Mouse (Mus musculus): ENCODE results near the gene Olfr1373. TPM values are rescaled to one million over a fixed set of nuclear protein-coding genes. Genes with fewer than 3 reads are reported as not detected.
A peak's percentile ranks its signal among the peaks of the same experiment; 100 is the strongest.

Gene Olfr1373
- polyA plus RNA-seq, 1 experiment = not detected

- peaks cover 17% of the 10 kb centered on the region for H3K4me1 ChIP-seq (ENCODE audit: control insufficient read depth, insufficient read depth, insufficient read length, low read length)
- no peaks in the 10 kb centered on the region for H3K36me3 ChIP-seq (ENCODE audit: control insufficient read depth, insufficient read depth, low read length)
- peak overlapping the region; percentile 94 for H3K27ac ChIP-seq (ENCODE audit: insufficient read depth, low read depth, low read length)
- TF ChIP-seq POLR2A (IDR thresholded peaks at IDR 0.05; ENCODE audit: low read depth, low read length) = no peak
- TF ChIP-seq CTCF (IDR thresholded peaks at IDR 0.05; ENCODE audit: extremely low read depth, insufficient read length, insufficient replicate concordance, low read depth, low read length) = no peak
- H3K4me3 ChIP-seq (ENCODE audit: low read depth, low read length) = no peak overlapping the region
- no peaks in the 10 kb centered on the region for H3K27me3 ChIP-seq (ENCODE audit: control insufficient read depth, insufficient read depth, low read length)
- WGBS = 57% methylated on average over 2 of the region's 2 CpGs
Observed at GRCm38 (mm10) chr11:52097596-52097995, 47.7 kb downstream of the Olfr1373 start.

DNA sequence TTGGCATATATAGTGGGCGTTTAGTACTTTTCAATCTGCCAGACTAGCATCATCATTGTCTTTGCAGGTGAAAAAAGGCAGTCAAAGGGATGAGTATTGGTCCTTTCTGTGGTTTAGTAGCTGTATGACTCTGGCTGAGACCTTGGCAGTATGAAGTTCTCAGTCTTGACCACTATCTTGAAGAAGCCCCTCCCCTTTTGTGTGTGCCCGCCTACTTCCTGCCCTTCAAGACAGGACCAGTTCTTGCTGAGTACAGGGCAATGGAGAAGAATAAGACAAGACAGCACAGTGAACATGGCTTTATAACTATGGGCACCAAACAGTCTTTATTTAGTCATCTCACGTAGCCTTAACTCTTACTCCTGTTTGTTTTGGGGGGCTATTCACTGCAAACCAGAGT lies 48.3 kb downstream of the Olfr1373 start:
- Histone ChIP-seq H3K4me3 (ENCODE audit: low read depth, low read length) (no peak overlapping the region), H3K27ac (ENCODE audit: insufficient read depth, low read depth, low read length) (no peak overlapping the region), H3K27me3 (ENCODE audit: control insufficient read depth, insufficient read depth, low read length) (no peaks in the 10 kb centered on the region), H3K36me3 (ENCODE audit: control insufficient read depth, insufficient read depth, low read length) (no peaks in the 10 kb centered on the region), H3K4me1 (ENCODE audit: control insufficient read depth, insufficient read depth, insufficient read length, low read length) (peaks cover 17% of the 10 kb centered on the region)
- TF ChIP-seq POLR2A (IDR thresholded peaks at IDR 0.05; ENCODE audit: low read depth, low read length) (no peak), CTCF (IDR thresholded peaks at IDR 0.05; ENCODE audit: extremely low read depth, insufficient read length, insufficient replicate concordance, low read depth, low read length) (no peak)
- WGBS = 78% methylated on average over 3 of the region's 3 CpGs

Other genes starting within 250 kb of the Olfr1373 start
- 8.3 and 14.0 TPM in 2 replicates for gene Cdkn2aipnl, start 177.9 kb downstream of the Olfr1373 start, polyA plus RNA-seq (2012; rRNA removed)
- 7.2 and 18.2 TPM in 2 replicates for gene Ube2b, start 144.8 kb downstream of the Olfr1373 start, polyA plus RNA-seq (2012; rRNA removed)
- gene Cdkl3, start 141.3 kb downstream of the Olfr1373 start, polyA plus RNA-seq (2012; rRNA removed) = 0.09 and 0.24 TPM in 2 replicates
- 11.9 and 27.0 TPM in 2 replicates for gene Ppp2ca, start 46.8 kb downstream of the Olfr1373 start, polyA plus RNA-seq (2012; rRNA removed)
- not detected in 2 replicates for gene Olfr1371, start 68.5 kb upstream of the Olfr1373 start, polyA plus RNA-seq (2012; rRNA removed)
- 4.1 and 7.5 TPM in 2 replicates for gene Skp1a, start 86.5 kb upstream of the Olfr1373 start, polyA plus RNA-seq (2012; rRNA removed)
- gene Tcf7, start 137.5 kb upstream of the Olfr1373 start, polyA plus RNA-seq (2012; rRNA removed) = 4.4 and 10.7 TPM in 2 replicates
- 23.1 and 47.0 TPM in 2 replicates for gene Vdac1, start 215.3 kb upstream of the Olfr1373 start, polyA plus RNA-seq (2012; rRNA removed)

Data from small intestine, adult 2 months (tissue).